Comparison of ENCODE assay signal across 26 mouse cellular contexts in genomic region chr2:75645251-75645650, GRCm38 (mm10). TPM values are rescaled to one million over a fixed set of nuclear protein-coding genes. Genes with fewer than 3 reads are reported as not detected.
DNase-seq lines count a peak whose midpoint lies in the region; ATAC-seq lines count a peak whose summit lies in the region.
"Had no signal": no experiment of that assay in that cellular context is flagged by ENCODE, and none has a peak within 500 bp of the region (broad histone marks: within the 10 kb centered on the region; RNA-seq: fewer than 3 reads in every experiment).

No protein-coding gene starts in this region.

- no peak for ATAC-seq in limb, embryonic 11.5 days (ENCODE audit: insufficient number of reproducible peaks, low FRiP score, low TSS enrichment, low read depth)
- 0 out of 2 replicates have a peak, but pooled peaks have one; percentile 4 for ATAC-seq in neutrophil, adult 5-6 weeks (ENCODE audit: extremely low read depth, insufficient number of reproducible peaks, low FRiP score, poor library complexity, severe bottlenecking)
- ATAC-seq in CD4-positive, CD25-positive, alpha-beta regulatory T cell, adult 4 months: no peak
- ATAC-seq: forebrain, embryonic 13.5 days; forebrain, embryonic 16.5 days; hindbrain, embryonic 16.5 days; intestine, embryonic 15.5 days had no signal

- H3K36me3 ChIP-seq in limb, embryonic 11.5 days (ENCODE audit: control insufficient read depth, insufficient read depth, low read length): no peaks in the 10 kb centered on the region
- H3K36me3 ChIP-seq in limb, embryonic 10.5 days: no peaks in the 10 kb centered on the region
- H3K36me3 ChIP-seq: forebrain, embryonic 10.5 days; heart, embryonic 15.5 days; hindbrain, embryonic 12.5 days; intestine, embryonic 15.5 days had no signal

- no peak overlapping the region for H3K4me3 ChIP-seq in limb, embryonic 11.5 days (ENCODE audit: low read depth, low read length)
- no peak overlapping the region for H3K4me3 ChIP-seq in limb, embryonic 10.5 days
- H3K4me3 ChIP-seq: forebrain, embryonic 10.5 days; forebrain, embryonic 13.5 days; heart, embryonic 12.5 days; heart, embryonic 15.5 days; hindbrain, embryonic 12.5 days; intestine, embryonic 15.5 days had no signal

- no peaks in the 10 kb centered on the region for H3K27me3 ChIP-seq in limb, embryonic 11.5 days (ENCODE audit: control insufficient read depth, insufficient read depth, low read length)
- no peaks in the 10 kb centered on the region for H3K27me3 ChIP-seq in limb, embryonic 10.5 days (ENCODE audit: low read depth, poor library complexity, severe bottlenecking)
- H3K27me3 ChIP-seq: forebrain, embryonic 13.5 days; heart, embryonic 12.5 days; heart, embryonic 15.5 days; hindbrain, embryonic 12.5 days; intestine, embryonic 15.5 days had no signal

- DNase-seq in limb, embryonic 11.5 days (ENCODE audit: low spot score): peak; percentile 12
- no peak for DNase-seq in limb, embryonic 10.5 days (ENCODE audit: low spot score)
- DNase-seq in R1 (ENCODE audit: low read depth, low spot score): peak; percentile 65
- no peak for DNase-seq in ovary, postnatal 14 days (ENCODE audit: low spot score)
- DNase-seq in kidney, postnatal 10 days: no peak
- DNase-seq: adrenal gland, postnatal 10 days; adrenal gland, postnatal 36 days; B cell, adult 2 months; cerebellum, adult 18-20 months; cerebellum, adult 9-10 months; cerebellum, postnatal 14 days; gastrocnemius, postnatal 10 days; gastrocnemius, postnatal 36 days; heart, adult 18-20 months; heart, postnatal 14 days; heart, postnatal 4 days had no signal

- H3K9ac ChIP-seq in limb, embryonic 11.5 days (ENCODE audit: low read length): no peak overlapping the region
- H3K9ac ChIP-seq: forebrain, embryonic 13.5 days; heart, embryonic 12.5 days; heart, embryonic 15.5 days; hindbrain, embryonic 12.5 days; intestine, embryonic 15.5 days had no signal

- H3K4me1 ChIP-seq in limb, embryonic 11.5 days (ENCODE audit: control insufficient read depth, insufficient read depth, low read length): no peaks in the 10 kb centered on the region
- peaks cover 5% of the 10 kb centered on the region; the same call in 1 of the 2 replicates for H3K4me1 ChIP-seq in limb, embryonic 10.5 days
- H3K4me1 ChIP-seq: forebrain, embryonic 13.5 days; hindbrain, embryonic 12.5 days had no signal

- H3K4me2 ChIP-seq in limb, embryonic 11.5 days (ENCODE audit: low read depth, severe bottlenecking): no peak overlapping the region
- H3K4me2 ChIP-seq: forebrain, embryonic 13.5 days; heart, embryonic 12.5 days; heart, embryonic 15.5 days; hindbrain, embryonic 12.5 days; intestine, embryonic 15.5 days had no signal

- H3K27ac ChIP-seq in limb, embryonic 11.5 days (replicated peaks; ENCODE audit: low read depth, low read length): no peak overlapping the region
- H3K27ac ChIP-seq in limb, embryonic 10.5 days: no peak overlapping the region
- H3K27ac ChIP-seq: forebrain, embryonic 10.5 days; forebrain, embryonic 13.5 days; heart, embryonic 15.5 days; hindbrain, embryonic 12.5 days; intestine, embryonic 15.5 days had no signal

- no peaks in the 10 kb centered on the region for H3K9me3 ChIP-seq in limb, embryonic 11.5 days (ENCODE audit: control insufficient read depth, low read length)
- no peaks in the 10 kb centered on the region for H3K9me3 ChIP-seq in limb, embryonic 10.5 days (replicated peaks)
- H3K9me3 ChIP-seq: forebrain, embryonic 10.5 days; forebrain, embryonic 13.5 days; heart, embryonic 15.5 days; intestine, embryonic 15.5 days had no signal

- WGBS in limb, embryonic 11.5 days: 94% methylated on average over 12 of the region's 12 CpGs
- 91% methylated on average over 12 of the region's 12 CpGs for WGBS in limb, embryonic 10.5 days

RNA-seq across cellular contexts. Expression of gene Hnrnpa3, which starts 13.8 kb away (rescaled TPM):
- 326 and 364 TPM in 2 replicates for polyA plus RNA-seq in limb, embryonic 11.5 days (2014; fragmentation: Nextera tagmentation; extraction: Ambion mirVana)
- polyA plus RNA-seq in limb, embryonic 10.5 days (2016; fragmentation: Nextera tagmentation; extraction: Ambion mirVana): 352 and 369 TPM in 2 replicates
- 190 and 208 TPM in 2 replicates for total RNA-seq in neutrophil, adult 5-6 weeks (2017)
- 100 to 1,000 TPM; 113 to 198 TPM for polyA plus RNA-seq in CD4-positive, CD25-positive, alpha-beta regulatory T cell, adult 4 months (2017; shearing (Covaris generic))

RNA-seq across cellular contexts. Expression of gene Nfe2l2, which starts 59.2 kb away (rescaled TPM):
- polyA plus RNA-seq in limb, embryonic 11.5 days (2014; fragmentation: Nextera tagmentation; extraction: Ambion mirVana): 42.1 and 45.3 TPM in 2 replicates
- polyA plus RNA-seq in limb, embryonic 10.5 days (2016; fragmentation: Nextera tagmentation; extraction: Ambion mirVana): 33.8 and 37.2 TPM in 2 replicates
- total RNA-seq in neutrophil, adult 5-6 weeks (2017): 138 and 142 TPM in 2 replicates
- polyA plus RNA-seq in CD4-positive, CD25-positive, alpha-beta regulatory T cell, adult 4 months (2017; shearing (Covaris generic)): 10 to 100 TPM; 41.7 to 45.5 TPM

Comparison
In these comparisons a context has a peak if more than half of its experiments do, and no peak if none do; other contexts are left out.
1. DNase-seq: peak in limb, embryonic 11.5 days (single experiment) and R1 (single experiment); none in limb, embryonic 10.5 days (single experiment), ovary, postnatal 14 days (single experiment) and kidney, postnatal 10 days (single experiment).